Mouse (Mus musculus) midbrain, embryonic 11.5 days (tissue): ENCODE measurements at regions not wholly inside any gene's neighbourhood (a gene's known extent, or its start where the extent isn't known, plus 50 kb on each side); places are given as distances from the start of the nearest gene placed in this dataset.

Source experiments
- ATAC-seq: fragments of 200-750 bp; cut with Nextera tagmentation; 2 replicates; pipeline ENCODE4 v1.8.0; 2017; ENCODE audit warnings: moderate TSS enrichment, moderate library complexity; ENCODE audit not compliant: low FRiP score
- DNase-seq: peaks from one replicate; pipeline ENCODE4 v3.0.0; 2015; ENCODE audit warnings: low spot score; ENCODE audit errors: missing footprints
- H3K27ac ChIP-seq: fragments of 300-500 bp; sonication (generic); 2 replicates; pipeline ENCODE4 v1.5.1; 2014; ENCODE audit warnings: low read depth, low read length
- H3K27me3 ChIP-seq: fragments of 300-500 bp; sonication (generic); 2 replicates; pipeline ENCODE4 v1.6.1; 2014; ENCODE audit warnings: mild to moderate bottlenecking, low read length, moderate library complexity, mixed read lengths; ENCODE audit not compliant: control insufficient read depth, insufficient read depth
- H3K36me3 ChIP-seq: fragments of 300-500 bp; sonication (generic); 2 replicates; pipeline ENCODE4 v1.6.1; 2014; ENCODE audit warnings: mild to moderate bottlenecking, low read length, moderate library complexity, mixed read lengths; ENCODE audit not compliant: control insufficient read depth, insufficient read depth
- H3K4me1 ChIP-seq: fragments of 300-500 bp; sonication (generic); 2 replicates; pipeline ENCODE4 v1.6.1; 2014; ENCODE audit warnings: low read length; ENCODE audit not compliant: control insufficient read depth, insufficient read depth
- H3K4me2 ChIP-seq: fragments of 300-500 bp; sonication (generic); 2 replicates; pipeline ENCODE4 v1.6.1; 2014; ENCODE audit warnings: mild to moderate bottlenecking, moderate library complexity
- H3K4me3 ChIP-seq: fragments of 300-500 bp; sonication (generic); 2 replicates; pipeline ENCODE4 v1.5.1; 2014; ENCODE audit warnings: low read depth, low read length
- H3K9ac ChIP-seq: fragments of 300-500 bp; sonication (generic); 2 replicates; pipeline ENCODE4 v1.6.1; 2014; ENCODE audit warnings: low read length
- H3K9me3 ChIP-seq: fragments of 300-500 bp; sonication (generic); 2 replicates; pipeline ENCODE4 v1.6.1; 2016; ENCODE audit warnings: low read length; ENCODE audit not compliant: control insufficient read depth
- WGBS: fragments of 180-500 bp; shearing (Covaris S2); extraction: QIAGEN DNeasy Blood & Tissue Kit; methylation state at CpG from one replicate; pipeline ENCODE4 v1.1.7; 2014; 5-methylcytosine and 5-hydroxymethylcytosine counted together

DNA sequence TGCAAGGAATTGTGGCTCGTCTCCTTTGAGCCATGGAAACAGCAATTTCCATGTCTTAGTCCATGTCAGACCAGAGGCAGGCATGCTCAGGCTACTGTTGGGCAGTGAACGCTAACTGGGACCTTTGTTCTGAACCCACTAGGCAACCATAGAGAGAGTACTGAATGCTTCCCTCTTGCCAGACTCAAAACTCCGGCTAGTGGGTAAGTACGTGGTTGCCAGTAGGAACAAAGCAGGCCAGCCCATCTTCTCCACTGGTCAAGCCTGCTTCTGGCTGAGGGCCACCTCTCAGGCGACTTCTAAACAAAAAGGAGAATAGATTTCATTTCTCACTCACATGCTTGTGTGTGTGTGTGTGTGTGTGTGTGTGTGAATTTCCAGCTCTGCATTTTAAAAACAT is 163.8 kb upstream of the Maf start:
- no peaks in the 10 kb centered on the region for H3K27me3 ChIP-seq
- no peaks in the 10 kb centered on the region for H3K36me3 ChIP-seq
- H3K4me1 ChIP-seq: no peaks in the 10 kb centered on the region
- no peaks in the 10 kb centered on the region for H3K9me3 ChIP-seq
- H3K4me3 ChIP-seq: no peak overlapping the region
- WGBS: 74% methylated on average over 5 of the region's 5 CpGs
- H3K27ac ChIP-seq: no peak overlapping the region
- DNase-seq: no peak
- ATAC-seq: no peak
- H3K9ac ChIP-seq: no peak overlapping the region
- H3K4me2 ChIP-seq: no peak overlapping the region

DNA sequence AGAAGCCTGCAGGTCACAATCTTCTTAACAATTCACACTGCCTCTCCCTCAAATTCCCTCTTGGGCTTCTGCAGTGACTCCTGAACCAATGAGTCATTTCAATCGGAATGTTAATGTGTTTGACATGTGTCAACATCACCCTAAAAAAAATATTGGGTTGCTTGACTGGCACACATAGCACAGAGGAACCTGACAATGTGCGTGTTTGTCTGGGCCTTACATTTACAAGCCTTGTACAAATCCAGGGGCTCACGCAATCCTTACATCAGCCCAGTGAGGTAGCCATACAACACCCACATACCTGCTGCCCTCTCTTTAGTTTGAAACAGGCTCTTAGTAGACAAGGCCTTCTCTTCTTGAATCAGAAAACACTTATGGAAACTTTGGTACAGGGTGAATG is 153.8 kb upstream of the Maf start:
- Histone ChIP-seq H3K9ac (no peak overlapping the region), H3K4me2 (no peak overlapping the region), H3K9me3 (no peaks in the 10 kb centered on the region), H3K27me3 (no peaks in the 10 kb centered on the region), H3K4me3 (no peak overlapping the region), H3K36me3 (no peaks in the 10 kb centered on the region), H3K27ac (no peak overlapping the region), H3K4me1 (no peaks in the 10 kb centered on the region)
- ATAC-seq: no peak
- WGBS: 93% methylated on average over 3 of the region's 3 CpGs
- no peak for DNase-seq

DNA sequence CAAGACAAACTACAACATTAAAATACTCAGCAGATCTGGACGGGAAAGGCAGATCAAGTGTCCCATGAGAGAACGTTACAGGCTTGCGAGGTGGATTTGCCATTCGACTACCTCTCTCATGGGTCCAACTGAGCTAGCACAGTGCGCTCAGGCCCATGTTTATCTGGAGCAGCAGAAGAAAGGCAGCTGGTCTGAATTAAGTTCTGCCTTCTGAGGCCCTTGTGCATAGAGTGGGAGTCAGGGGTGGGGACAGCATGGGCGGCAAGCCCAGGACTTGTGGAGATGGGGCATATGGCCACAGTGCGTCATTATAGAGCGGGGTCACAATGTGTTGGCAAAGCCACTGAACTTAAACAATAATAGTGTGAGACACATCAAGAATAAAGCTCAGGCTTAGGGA is 151.8 kb upstream of the Maf start:
- Histone ChIP-seq H3K36me3 (no peaks in the 10 kb centered on the region), H3K9me3 (no peaks in the 10 kb centered on the region), H3K4me2 (no peak overlapping the region), H3K27me3 (no peaks in the 10 kb centered on the region), H3K4me3 (no peak overlapping the region), H3K9ac (no peak overlapping the region), H3K4me1 (no peaks in the 10 kb centered on the region), H3K27ac (no peak overlapping the region)
- WGBS: 90% methylated on average over 8 of the region's 8 CpGs
- no peak for DNase-seq
- no peak for ATAC-seq

DNA sequence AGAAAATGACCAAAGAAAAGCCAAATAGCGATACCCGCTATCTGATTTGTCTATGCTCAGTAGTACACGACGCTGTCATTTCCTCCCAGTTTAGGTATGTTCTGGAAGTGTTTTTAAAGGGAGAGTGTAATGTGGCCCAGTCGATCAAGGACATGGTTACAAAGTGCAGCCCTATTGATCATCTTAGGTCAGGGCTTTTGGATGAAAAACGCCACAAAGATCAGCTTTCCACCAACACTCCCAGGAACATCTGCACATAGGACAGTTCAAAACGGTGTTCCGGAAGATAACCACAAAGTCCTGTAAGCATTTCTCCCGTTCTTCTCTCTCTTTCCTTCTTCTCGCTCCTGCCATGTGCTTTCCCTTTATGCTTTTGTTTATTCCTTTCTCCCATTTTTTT is 149.2 kb upstream of the Maf start:
- Histone ChIP-seq H3K27me3 (no peaks in the 10 kb centered on the region), H3K9me3 (no peaks in the 10 kb centered on the region), H3K9ac (no peak overlapping the region), H3K36me3 (no peaks in the 10 kb centered on the region), H3K4me3 (no peak overlapping the region), H3K4me1 (no peaks in the 10 kb centered on the region), H3K4me2 (no peak overlapping the region), H3K27ac (no peak overlapping the region)
- no peak for DNase-seq
- 90% methylated on average over 10 of the region's 10 CpGs for WGBS
- no peak for ATAC-seq

DNA sequence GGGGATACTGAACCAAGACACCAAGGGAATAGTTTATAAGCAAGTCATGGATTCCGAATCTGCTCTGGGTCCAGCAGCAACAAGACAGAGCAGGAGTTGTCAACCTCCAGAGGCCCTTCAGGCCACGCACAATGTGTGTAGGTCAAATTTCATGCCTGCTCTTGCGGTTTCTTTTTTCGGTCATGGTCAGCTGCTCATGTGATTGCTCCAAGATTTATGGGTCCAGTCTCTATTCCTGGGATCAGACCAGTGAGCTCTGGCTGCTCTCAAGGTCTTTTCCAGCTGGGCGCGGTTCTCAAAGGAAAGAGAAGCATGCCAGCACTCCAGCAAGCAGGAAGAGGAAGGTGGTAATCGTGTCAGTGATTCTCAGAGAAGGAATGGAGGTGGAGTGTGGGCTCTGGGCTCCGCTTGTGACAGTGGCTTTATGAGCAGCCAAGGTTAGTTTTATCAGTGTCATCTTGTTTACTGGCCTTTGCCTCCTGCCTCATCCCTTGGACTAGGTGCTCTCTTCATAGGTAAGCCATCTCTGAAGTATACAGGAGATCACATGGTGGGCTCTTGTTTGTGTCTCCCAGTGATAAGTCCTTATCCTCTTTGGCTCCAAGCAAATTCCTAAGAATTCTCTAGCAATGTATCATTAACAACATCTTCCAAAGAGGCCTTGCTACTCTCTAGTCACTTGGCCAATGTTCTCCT is 148.5 kb upstream of the Maf start:
- 90% methylated on average over 8 of the region's 8 CpGs for WGBS
- DNase-seq (no peak), ATAC-seq (no peak)
- H3K4me2 ChIP-seq: no peak overlapping the region
- H3K9me3 ChIP-seq: no peaks in the 10 kb centered on the region
- no peak overlapping the region for H3K27ac ChIP-seq
- H3K36me3 ChIP-seq: no peaks in the 10 kb centered on the region
- no peaks in the 10 kb centered on the region for H3K4me1 ChIP-seq
- H3K27me3 ChIP-seq: no peaks in the 10 kb centered on the region
- H3K9ac ChIP-seq: no peak overlapping the region
- H3K4me3 ChIP-seq: no peak overlapping the region

DNA sequence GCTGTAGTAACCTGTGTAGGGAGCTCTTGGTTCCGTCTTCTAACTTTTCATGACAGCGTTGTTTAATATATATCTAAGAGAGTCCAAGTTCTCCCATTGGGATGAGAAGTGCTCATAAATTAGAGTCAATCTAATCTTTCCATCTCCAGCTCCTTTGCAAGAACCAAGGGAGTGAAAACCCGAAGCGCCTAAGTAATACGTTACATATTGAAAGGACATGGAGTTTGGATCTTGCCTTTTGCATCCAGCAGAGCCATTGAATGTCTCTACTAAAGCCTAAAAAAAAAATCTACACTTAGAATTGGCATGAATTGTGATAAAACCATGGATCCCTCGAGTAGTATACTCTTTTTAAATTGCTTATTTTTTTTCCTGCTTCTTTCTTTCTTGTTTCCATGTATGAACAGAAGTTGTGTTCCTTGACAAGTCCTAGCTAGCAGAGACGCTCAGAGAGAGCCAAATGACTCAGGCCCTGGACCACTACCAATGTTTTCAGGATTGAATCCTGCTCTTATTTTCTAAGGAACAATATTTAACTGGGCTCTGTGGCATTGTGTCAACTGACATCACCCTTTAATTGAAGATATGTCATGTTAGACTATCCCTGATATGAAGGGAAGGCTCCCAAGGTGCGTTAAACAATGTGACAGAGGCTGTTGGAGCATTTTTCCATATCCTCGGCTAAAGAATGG is 146.8 kb upstream of the Maf start:
- WGBS: 89% methylated on average over 9 of the region's 9 CpGs
- Histone ChIP-seq H3K4me1 (no peaks in the 10 kb centered on the region), H3K36me3 (no peaks in the 10 kb centered on the region), H3K27me3 (no peaks in the 10 kb centered on the region), H3K9me3 (no peaks in the 10 kb centered on the region), H3K9ac (no peak overlapping the region), H3K4me2 (no peak overlapping the region), H3K4me3 (no peak overlapping the region), H3K27ac (no peak overlapping the region)
- ATAC-seq: no peak
- no peak for DNase-seq

DNA sequence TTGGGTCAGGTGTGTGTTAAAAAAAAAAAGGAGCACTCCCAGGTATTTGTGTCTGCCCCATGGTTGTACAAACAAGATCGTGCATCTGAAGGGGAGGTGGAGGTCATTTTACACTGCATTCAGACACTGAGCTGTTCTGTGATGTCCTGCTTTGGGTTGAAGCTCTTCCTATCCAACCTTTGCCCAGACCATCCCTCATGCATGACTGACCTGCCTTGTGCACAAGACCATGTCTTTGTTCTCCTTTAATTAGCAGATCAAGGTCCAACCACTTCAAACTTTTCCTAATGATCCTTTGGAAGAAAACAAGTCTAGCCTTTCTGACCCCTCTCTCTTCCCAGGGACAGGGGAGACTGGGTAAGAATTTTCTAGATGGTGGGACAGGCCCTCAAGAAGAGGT is 143.0 kb upstream of the Maf start:
- H3K9ac ChIP-seq: no peak overlapping the region
- H3K4me3 ChIP-seq: no peak overlapping the region
- no peaks in the 10 kb centered on the region for H3K36me3 ChIP-seq
- 69% methylated on average over 1 of the region's 1 CpGs for WGBS
- H3K4me2 ChIP-seq: no peak overlapping the region
- no peaks in the 10 kb centered on the region for H3K9me3 ChIP-seq
- no peaks in the 10 kb centered on the region for H3K4me1 ChIP-seq
- H3K27me3 ChIP-seq: no peaks in the 10 kb centered on the region
- DNase-seq (no peak), ATAC-seq (no peak)
- H3K27ac ChIP-seq: no peak overlapping the region

DNA sequence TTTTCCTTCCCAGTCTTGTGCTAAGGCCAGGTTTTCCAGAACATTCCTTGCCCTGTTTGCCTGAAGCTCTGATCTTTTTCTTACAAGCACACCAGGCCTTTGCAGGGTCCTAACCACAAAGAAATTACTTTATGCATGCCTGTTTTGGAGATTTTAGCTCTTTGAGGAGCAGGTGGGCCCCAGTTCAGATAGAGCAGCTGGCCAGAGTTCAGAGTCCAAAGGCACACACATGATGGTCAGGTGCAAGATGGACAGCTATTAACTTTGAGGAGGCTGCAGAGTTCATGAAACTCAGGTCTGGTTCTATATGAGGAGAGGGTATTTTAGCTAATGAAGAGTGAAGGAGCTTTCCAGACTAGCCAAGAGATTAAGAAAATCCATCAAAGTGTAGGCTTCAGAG is 125.8 kb upstream of the Maf start:
- no peak overlapping the region for H3K27ac ChIP-seq
- DNase-seq (no peak), ATAC-seq (no peak)
- H3K9me3 ChIP-seq: no peaks in the 10 kb centered on the region
- no peaks in the 10 kb centered on the region for H3K36me3 ChIP-seq
- no peaks in the 10 kb centered on the region for H3K4me1 ChIP-seq
- no peak overlapping the region for H3K9ac ChIP-seq
- H3K4me3 ChIP-seq: no peak overlapping the region
- H3K27me3 ChIP-seq: no peaks in the 10 kb centered on the region
- H3K4me2 ChIP-seq: no peak overlapping the region

DNA sequence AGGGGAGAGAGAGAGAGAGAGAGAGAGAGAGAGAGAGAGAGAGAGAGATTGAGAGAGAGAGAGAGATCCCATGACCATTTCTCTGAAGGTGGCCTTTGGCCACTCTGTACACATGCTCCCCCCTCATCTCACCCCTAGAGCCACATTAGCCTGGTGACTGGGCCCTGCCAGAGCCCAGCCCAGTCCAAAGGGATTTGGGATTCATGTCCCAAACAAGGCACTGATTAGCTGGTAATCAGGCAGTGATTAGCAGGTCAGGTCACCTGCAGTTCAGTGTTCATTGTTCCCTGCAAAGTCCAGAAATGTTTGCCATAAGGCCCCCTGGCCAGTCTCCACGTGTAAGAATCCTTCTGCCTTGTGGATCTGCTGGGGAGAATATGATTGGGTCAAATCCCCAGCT is 124.1 kb upstream of the Maf start:
- DNase-seq (no peak), ATAC-seq (no peak)
- Histone ChIP-seq H3K9me3 (no peaks in the 10 kb centered on the region), H3K27me3 (no peaks in the 10 kb centered on the region), H3K4me1 (no peaks in the 10 kb centered on the region), H3K4me3 (no peak overlapping the region), H3K27ac (no peak overlapping the region), H3K36me3 (no peaks in the 10 kb centered on the region), H3K9ac (no peak overlapping the region), H3K4me2 (no peak overlapping the region)
- WGBS: 29% methylated on average over 1 of the region's 1 CpGs
